ENCODE assay signal across 13 mouse cellular contexts in the genomic region with DNA sequence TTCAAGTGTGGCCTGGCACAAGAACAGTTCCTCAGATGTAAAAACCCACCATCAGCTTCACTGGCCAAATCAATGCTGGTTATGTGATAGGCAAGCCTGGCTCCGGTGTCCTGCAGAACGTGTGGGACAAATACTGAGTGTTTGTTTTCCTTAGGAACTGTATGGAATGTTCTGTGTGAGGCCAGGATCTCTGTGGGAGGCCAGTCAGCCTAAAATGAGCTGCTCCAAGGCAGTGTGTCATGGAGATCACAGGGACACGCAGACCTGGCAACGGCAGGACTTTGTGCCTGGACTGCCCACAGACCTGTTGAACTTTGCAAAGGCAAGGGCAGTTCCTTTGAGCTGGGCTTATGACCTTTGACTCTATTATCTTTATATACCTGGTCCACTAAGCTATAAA. TPM values are rescaled to one million over a fixed set of nuclear protein-coding genes. Genes with fewer than 3 reads are reported as not detected.
DNase-seq lines count a peak whose midpoint lies in the region; ATAC-seq and TF ChIP-seq lines count a peak whose summit lies in the region.
"Had no signal": no experiment of that assay in that cellular context is flagged by ENCODE, and none has a peak within 500 bp of the region (broad histone marks: within the 10 kb centered on the region; RNA-seq: fewer than 3 reads in every experiment).

No protein-coding gene starts in this region.

- no peak for TF ChIP-seq CTCF in MEL (IDR thresholded peaks at IDR 0.05 in 2 of 3, conservative IDR thresholded peaks at IDR 0.05 in 1 of 3; ENCODE audit: control insufficient read depth in 1 of 3, insufficient read depth in 1 of 3, low read depth in 2 of 3, low read length in 3 of 3, poor library complexity in 1 of 3, severe bottlenecking in 1 of 3)

- ATAC-seq in kidney, embryonic 15.5 days (replicated peaks; ENCODE audit: low FRiP score): 0 out of 2 replicates have a peak, but pooled peaks have one; percentile 46
- ATAC-seq in liver, embryonic 16.5 days (ENCODE audit: low read depth): peak; percentile 85
- ATAC-seq: forebrain, embryonic 16.5 days had no signal

- no peak overlapping the region for H3K4me3 ChIP-seq in heart, embryonic 10.5 days
- H3K4me3 ChIP-seq in MEL (ENCODE audit: control insufficient read depth in 1 of 2, insufficient read depth in 1 of 2, low read depth in 2 of 2, low read length in 2 of 2): no peak overlapping the region
- H3K4me3 ChIP-seq in kidney, embryonic 15.5 days (replicated peaks): no peak overlapping the region
- no peak overlapping the region for H3K4me3 ChIP-seq in liver, embryonic 16.5 days (ENCODE audit: low read depth, low read length)
- H3K4me3 ChIP-seq: embryonic facial prominence, embryonic 12.5 days had no signal

- H3K27me3 ChIP-seq in heart, embryonic 10.5 days (ENCODE audit: insufficient read depth, poor library complexity, severe bottlenecking): no peaks in the 10 kb centered on the region
- H3K27me3 ChIP-seq in MEL (ENCODE audit: control insufficient read depth in 1 of 2, insufficient read depth in 2 of 2, low read length in 2 of 2): no peaks in the 10 kb centered on the region
- no peaks in the 10 kb centered on the region for H3K27me3 ChIP-seq in kidney, embryonic 15.5 days
- H3K27me3 ChIP-seq in liver, embryonic 16.5 days (ENCODE audit: control insufficient read depth, insufficient read depth, low read depth, low read length): no peaks in the 10 kb centered on the region
- H3K27me3 ChIP-seq: embryonic facial prominence, embryonic 12.5 days had no signal

- WGBS in heart, embryonic 10.5 days: 41% methylated on average over 4 of the region's 4 CpGs
- 30% methylated on average over 4 of the region's 4 CpGs for WGBS in kidney, embryonic 15.5 days
- WGBS in liver, embryonic 16.5 days (ENCODE audit: insufficient replicate concordance): 23% methylated on average over 4 of the region's 4 CpGs

- no peak for DNase-seq in heart, embryonic 10.5 days (ENCODE audit: low spot score)
- DNase-seq in heart, postnatal 36 days: no peak
- no peak for DNase-seq in MEL (ENCODE audit: low read depth, low spot score)
- DNase-seq in gastrocnemius, postnatal 14 days: no peak
- no peak for DNase-seq in retina, postnatal 1 day
- DNase-seq in frontal cortex, postnatal 10 days (ENCODE audit: low spot score in 2 of 2): no peak
- DNase-seq: adrenal gland, postnatal 10 days; cerebellum, adult 11 months had no signal

- no peaks in the 10 kb centered on the region for H3K9me3 ChIP-seq in heart, embryonic 10.5 days
- H3K9me3 ChIP-seq in MEL (replicated peaks; ENCODE audit: insufficient read depth, low read length): no peaks in the 10 kb centered on the region
- H3K9me3 ChIP-seq in kidney, embryonic 15.5 days (replicated peaks): no peaks in the 10 kb centered on the region
- no peaks in the 10 kb centered on the region for H3K9me3 ChIP-seq in liver, embryonic 16.5 days (replicated peaks; ENCODE audit: control insufficient read depth, low read length)
- H3K9me3 ChIP-seq: embryonic facial prominence, embryonic 12.5 days had no signal

- no peaks in the 10 kb centered on the region for H3K36me3 ChIP-seq in heart, embryonic 10.5 days
- peaks cover 0 to 36% of the 10 kb centered on the region in 2 experiments; a peak in 2 of 4 replicates for H3K36me3 ChIP-seq in MEL (ENCODE audit: control insufficient read depth in 1 of 2, insufficient read depth in 2 of 2, low read length in 2 of 2)
- H3K36me3 ChIP-seq in kidney, embryonic 15.5 days: no peaks in the 10 kb centered on the region
- H3K36me3 ChIP-seq in liver, embryonic 16.5 days (ENCODE audit: control insufficient read depth, insufficient read depth): no peaks in the 10 kb centered on the region
- H3K36me3 ChIP-seq: embryonic facial prominence, embryonic 12.5 days had no signal

- no peak for TF ChIP-seq RAD21 in MEL (IDR thresholded peaks at IDR 0.05; ENCODE audit: low read depth, low read length)

- H3K4me2 ChIP-seq in kidney, embryonic 15.5 days: no peak overlapping the region
- H3K4me2 ChIP-seq in liver, embryonic 16.5 days (ENCODE audit: low read depth, low read length): no peak overlapping the region
- H3K4me2 ChIP-seq: embryonic facial prominence, embryonic 12.5 days had no signal

- no peak overlapping the region for H3K9ac ChIP-seq in MEL (ENCODE audit: control insufficient read depth, low read depth, low read length, poor library complexity, severe bottlenecking)
- no peak overlapping the region for H3K9ac ChIP-seq in kidney, embryonic 15.5 days
- no peak overlapping the region for H3K9ac ChIP-seq in liver, embryonic 16.5 days (ENCODE audit: low read depth, low read length)
- H3K9ac ChIP-seq: embryonic facial prominence, embryonic 12.5 days had no signal

- no peak for TF ChIP-seq POLR2A in MEL (IDR thresholded peaks at IDR 0.05; ENCODE audit: control insufficient read depth in 1 of 2, insufficient read depth in 1 of 2, low read depth in 1 of 2, low read length in 2 of 2, poor library complexity in 1 of 2)

- TF ChIP-seq EP300 in MEL (IDR thresholded peaks at IDR 0.05; ENCODE audit: low read depth in 1 of 2, low read length in 2 of 2): no peak

- peak overlapping the region; percentile 17; the same call in 1 of the 2 replicates for H3K27ac ChIP-seq in heart, embryonic 10.5 days
- peak overlapping the region; percentile 35 for H3K27ac ChIP-seq in MEL (ENCODE audit: control insufficient read depth, low read depth, low read length)
- H3K27ac ChIP-seq in kidney, embryonic 15.5 days: no peak overlapping the region
- peak overlapping the region; percentile 62 for H3K27ac ChIP-seq in liver, embryonic 16.5 days (ENCODE audit: low read length)
- H3K27ac ChIP-seq: embryonic facial prominence, embryonic 12.5 days had no signal

- peaks cover 19% of the 10 kb centered on the region for H3K4me1 ChIP-seq in heart, embryonic 10.5 days
- peaks cover 12 to 41% of the 10 kb centered on the region in 2 experiments for H3K4me1 ChIP-seq in MEL (ENCODE audit: control insufficient read depth in 1 of 2, insufficient read depth in 2 of 2, low read length in 2 of 2)
- H3K4me1 ChIP-seq in kidney, embryonic 15.5 days: peaks cover 7% of the 10 kb centered on the region
- peaks cover 34% of the 10 kb centered on the region for H3K4me1 ChIP-seq in liver, embryonic 16.5 days (ENCODE audit: control insufficient read depth, low read depth, low read length)
- H3K4me1 ChIP-seq: embryonic facial prominence, embryonic 12.5 days had no signal

- intact Hi-C loops in heart, postnatal 36 days (cut with DNase I): no loop called here
- intact Hi-C loops in gastrocnemius, postnatal 14 days (cut with DNase I; ENCODE audit: low total_unique reads): no loop called here

- H3K79me2 ChIP-seq in MEL (ENCODE audit: control insufficient read depth, insufficient read depth, low read length, poor library complexity): no peaks in the 10 kb centered on the region

TF ChIP-seq in MEL, 35 proteins besides CTCF, POLR2A, EP300 and RAD21:
- TF ChIP-seq MAX (IDR thresholded peaks at IDR 0.05; ENCODE audit: low read length) (no peak), MAFK (IDR thresholded peaks at IDR 0.05; ENCODE audit: borderline replicate concordance, low read depth, low read length) (no peak), SIN3A (IDR thresholded peaks at IDR 0.05; ENCODE audit: low read length) (no peak; the same call in 1 of the 2 replicates), POLR2AphosphoS2 (IDR thresholded peaks at IDR 0.05; ENCODE audit: low read length) (no peak), TCF12 (IDR thresholded peaks at IDR 0.05; ENCODE audit: low read depth, low read length) (no peak), CHD2 (IDR thresholded peaks at IDR 0.05; ENCODE audit: low read length) (no peak), TAL1 (IDR thresholded peaks at IDR 0.05; ENCODE audit: low read length) (no peak), E2F4 (IDR thresholded peaks at IDR 0.05; ENCODE audit: borderline replicate concordance, low read depth, low read length) (no peak), MXI1 (IDR thresholded peaks at IDR 0.05; ENCODE audit: low read depth, low read length) (no peak), ZMIZ1 (IDR thresholded peaks at IDR 0.05; ENCODE audit: low read depth, low read length) (no peak), JUND (IDR thresholded peaks at IDR 0.05; ENCODE audit: low read depth, low read length) (no peak), ELF1 (IDR thresholded peaks at IDR 0.05; ENCODE audit: low read depth, low read length) (no peak), MEF2A (IDR thresholded peaks at IDR 0.05; ENCODE audit: extremely low read depth, insufficient replicate concordance, low read depth, low read length, poor library complexity, severe bottlenecking) (no peak), KAT2A (conservative IDR thresholded peaks at IDR 0.05; ENCODE audit: low read depth, low read length) (no peak), CHD1 (IDR thresholded peaks at IDR 0.05; ENCODE audit: low read depth, low read length) (no peak), GABPA (IDR thresholded peaks at IDR 0.05; ENCODE audit: low read depth, low read length) (no peak)

RNA-seq across cellular contexts. Expression of a gene that starts 4.2 kb away (rescaled TPM):
- polyA plus RNA-seq in heart, embryonic 10.5 days (2016; fragmentation: Nextera tagmentation; extraction: Ambion mirVana): 0.60 and 1.9 TPM in 2 replicates
- not detected for total RNA-seq in heart, postnatal 36 days (2021)
- total RNA-seq in MEL (2012; rRNA removed): not detected in 2 replicates
- polyA plus RNA-seq in MEL (2012; ENCODE audit: insufficient read depth in 1 of 2, insufficient read length in 2 of 2, low read depth in 1 of 2, low replicate concordance in 2 of 2, missing spikeins in 1 of 2): under 1 TPM in 1 of 2 experiments, not detected in 1; 0.11 TPM
- polyA plus RNA-seq in kidney, embryonic 15.5 days (2015; fragmentation: Nextera tagmentation; extraction: Ambion mirVana): 0.95 and 0.97 TPM in 2 replicates
- 55.2 and 99.5 TPM in 2 replicates for polyA plus RNA-seq in liver, embryonic 16.5 days (2015; fragmentation: Nextera tagmentation; extraction: Ambion mirVana)
- total RNA-seq in gastrocnemius, postnatal 14 days (2021): not detected
- total RNA-seq: layer of hippocampus, adult 8-10 months had no signal
- polyA plus RNA-seq: forebrain, embryonic 16.5 days had no signal

Comparison
In these comparisons a context has a peak if more than half of its experiments do, and no peak if none do; other contexts are left out.
1. RNA of a gene that starts 4.2 kb away (polyA plus RNA-seq): 55.2 to 99.5 TPM in liver, embryonic 16.5 days; 0.60 to 1.9 TPM in heart, embryonic 10.5 days, 0.95 to 0.97 TPM in kidney, embryonic 15.5 days and 0.11 TPM in MEL; every median in the first group is over 10 times any median in the second.